Mouse (Mus musculus) lung, embryonic 14.5 days (tissue): ENCODE data around the gene Hes2. TPM values are rescaled to one million over a fixed set of nuclear protein-coding genes. Genes with fewer than 3 reads are reported as not detected.
A peak's percentile ranks its signal among the peaks of the same experiment; 100 is the strongest.

Experiments used
- ATAC-seq: fragments of 200-750 bp; cut with Nextera tagmentation; 2 replicates; pipeline ENCODE4 v1.8.0; 2017; ENCODE audit warnings: mild to moderate bottlenecking, moderate TSS enrichment, moderate library complexity; ENCODE audit not compliant: insufficient read depth
- DNase-seq: peaks from one replicate; pipeline ENCODE4 v3.0.0-alpha.2; 2015
- H3K27ac ChIP-seq: fragments of 300-500 bp; sonication (generic); 2 replicates; pipeline ENCODE4 v1.5.1; 2014; ENCODE audit warnings: low read depth, mild to moderate bottlenecking, moderate library complexity
- H3K27me3 ChIP-seq: fragments of 300-500 bp; sonication (generic); 2 replicates; pipeline ENCODE4 v1.6.1; 2014; ENCODE audit warnings: low read length, control low read depth; ENCODE audit not compliant: insufficient read depth
- H3K36me3 ChIP-seq: fragments of 300-500 bp; sonication (generic); 2 replicates; pipeline ENCODE4 v1.6.1; 2014; ENCODE audit warnings: control low read depth; ENCODE audit not compliant: insufficient read depth
- H3K4me1 ChIP-seq: fragments of 300-500 bp; sonication (generic); 2 replicates; pipeline ENCODE4 v1.6.1; 2014; ENCODE audit warnings: antibody characterized with exemption, control low read depth; ENCODE audit not compliant: insufficient read depth
- H3K4me2 ChIP-seq: fragments of 300-500 bp; sonication (generic); 2 replicates; pipeline ENCODE4 v1.6.1; 2014; ENCODE audit warnings: mild to moderate bottlenecking
- H3K4me3 ChIP-seq: fragments of 300-500 bp; sonication (generic); 2 replicates; pipeline ENCODE4 v1.5.1; 2014; ENCODE audit warnings: low read depth, low read length
- H3K9ac ChIP-seq: fragments of 300-500 bp; sonication (generic); 2 replicates; pipeline ENCODE4 v1.6.1; 2014
- H3K9me3 ChIP-seq: fragments of 300-500 bp; sonication (generic); 2 replicates; pipeline ENCODE4 v1.6.1; 2016; ENCODE audit warnings: low read depth, low read length, control low read depth
- CTCF ChIP-seq: IDR thresholded peaks from 2 replicates; pipeline ENCODE4 v1.5.1; 2016; ENCODE audit warnings: antibody characterized with exemption, low read depth
- WGBS: fragments of 180-500 bp; shearing (Covaris S2); extraction: QIAGEN DNeasy Blood & Tissue Kit; methylation state at CpG from one replicate; pipeline ENCODE4 v1.1.7; 2014; 5-methylcytosine and 5-hydroxymethylcytosine counted together
- polyA plus RNA-seq: library from polyadenylated mRNA; unstranded; fragments of >200 nt; fragmentation: Nextera tagmentation; extraction: Ambion mirVana; gene quantifications from 2 replicates; pipeline ENCODE4 v1.2.1, GENCODE M21; 2014

Gene Hes2
- polyA plus RNA-seq, 1 experiment from 2014 or later: not detected

DNA sequence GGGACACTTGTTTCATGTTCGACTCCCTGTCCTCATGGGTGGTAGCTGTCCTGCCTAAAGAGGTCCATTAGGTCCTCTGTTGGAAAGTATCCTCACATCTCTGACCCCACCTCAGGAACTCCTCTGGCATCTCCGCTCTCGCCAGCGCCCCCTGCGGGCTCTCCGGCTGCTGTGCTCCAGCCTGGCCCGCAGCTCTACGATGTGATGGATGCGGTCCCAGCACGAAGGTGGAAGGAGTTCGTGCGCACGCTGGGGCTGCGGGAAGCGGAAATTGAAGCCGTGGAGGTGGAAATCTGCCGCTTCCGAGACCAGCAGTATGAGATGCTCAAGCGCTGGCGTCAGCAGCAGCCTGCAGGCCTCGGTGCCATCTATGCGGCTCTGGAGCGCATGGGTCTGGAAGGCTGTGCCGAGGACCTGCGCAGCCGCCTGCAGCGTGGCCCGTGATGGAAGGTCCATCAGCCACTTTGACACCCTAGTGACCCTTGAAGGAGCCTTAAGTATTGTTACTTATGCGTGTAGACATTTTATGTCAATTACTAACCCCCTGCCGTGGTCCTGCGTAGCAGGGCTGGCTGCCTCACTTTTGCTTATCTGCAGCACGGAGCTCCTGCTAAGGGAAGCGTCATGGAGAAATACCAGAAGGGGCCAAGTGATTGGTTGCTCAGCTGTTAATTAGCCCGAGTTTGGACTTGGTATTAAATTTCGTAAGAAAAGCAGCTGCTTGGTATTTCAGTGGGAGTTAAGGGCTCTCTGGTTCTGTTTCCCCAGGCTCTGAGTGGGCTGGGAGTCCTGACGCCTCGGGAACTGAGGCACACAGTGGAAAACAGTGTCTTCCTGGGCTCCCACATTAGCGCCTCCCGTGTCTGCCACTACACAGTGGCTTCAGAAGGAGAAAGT is 39.0 kb upstream of the Hes2 start:
- H3K9ac ChIP-seq: no peak overlapping the region
- no peaks in the 10 kb centered on the region for H3K9me3 ChIP-seq
- WGBS: 5% methylated on average over 39 of the region's 39 CpGs
- no peak overlapping the region for H3K27ac ChIP-seq
- ATAC-seq: 0 out of 2 replicates have a peak, but pooled peaks have one; percentile 16
- peaks cover 86% of the 10 kb centered on the region for H3K27me3 ChIP-seq
- TF ChIP-seq CTCF: peak; percentile 64
- peak; percentile 68 for DNase-seq
- H3K36me3 ChIP-seq: peaks cover 4% of the 10 kb centered on the region; the same call in 1 of the 2 replicates
- no peaks in the 10 kb centered on the region; the same call in 1 of the 2 replicates for H3K4me1 ChIP-seq
- H3K4me3 ChIP-seq: peak overlapping the region; percentile 18
- H3K4me2 ChIP-seq: peak overlapping the region; percentile 47; the same call in 1 of the 2 replicates

DNA sequence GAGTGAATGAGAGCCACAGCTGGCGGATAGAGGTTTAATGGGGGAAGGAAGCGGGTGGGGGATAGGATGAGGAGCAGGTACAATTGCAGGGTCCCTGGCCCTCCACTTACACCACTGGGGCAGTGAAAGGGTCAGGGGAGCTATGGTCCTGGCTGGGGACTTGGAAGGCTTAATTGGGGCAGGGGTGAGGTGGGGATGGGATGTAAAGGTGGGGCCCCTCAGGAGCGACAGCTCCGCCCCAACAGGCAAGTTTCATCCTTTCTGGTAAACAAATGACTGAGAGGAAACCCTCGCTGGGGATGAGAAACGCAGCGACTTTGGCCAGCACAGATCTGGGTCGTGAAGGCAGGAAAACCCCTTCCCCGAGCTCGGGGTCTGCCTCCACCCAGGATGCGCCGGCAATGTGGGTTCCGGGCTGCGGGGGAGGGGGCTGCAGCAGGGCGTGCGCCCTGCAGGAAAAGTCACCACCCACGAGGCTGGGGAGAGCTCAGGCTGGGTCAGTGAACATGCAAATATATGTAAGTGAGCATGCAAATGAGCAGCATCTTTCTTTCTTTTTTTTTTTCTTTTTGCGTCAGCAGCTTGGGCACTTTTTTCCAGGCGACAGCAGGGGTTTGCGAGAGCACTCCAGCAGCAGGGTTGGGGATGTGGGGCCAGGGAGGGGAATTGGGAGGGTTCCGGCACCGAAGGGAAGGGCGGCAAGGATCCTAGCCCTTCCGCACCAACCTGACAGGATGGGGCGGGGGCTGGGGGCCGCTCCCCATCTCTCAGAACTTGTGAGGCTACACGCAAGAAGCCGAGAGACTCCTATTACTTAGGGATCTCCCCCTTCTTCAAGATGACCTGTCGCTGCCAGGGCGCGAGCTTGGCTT is 38.1 kb upstream of the Hes2 start:
- H3K4me3 ChIP-seq: peak overlapping the region; percentile 18; the same call in 1 of the 2 replicates
- no peaks in the 10 kb centered on the region for H3K9me3 ChIP-seq
- ATAC-seq (no peak), DNase-seq (peak; percentile 15)
- H3K9ac ChIP-seq: no peak overlapping the region
- peak overlapping the region; percentile 47 for H3K4me2 ChIP-seq
- TF ChIP-seq CTCF: no peak
- H3K27me3 ChIP-seq: peaks cover 92% of the 10 kb centered on the region
- WGBS: 2% methylated on average over 31 of the region's 31 CpGs
- no peaks in the 10 kb centered on the region; the same call in 1 of the 2 replicates for H3K36me3 ChIP-seq
- H3K4me1 ChIP-seq: no peaks in the 10 kb centered on the region; the same call in 1 of the 2 replicates
- H3K27ac ChIP-seq: no peak overlapping the region

DNA sequence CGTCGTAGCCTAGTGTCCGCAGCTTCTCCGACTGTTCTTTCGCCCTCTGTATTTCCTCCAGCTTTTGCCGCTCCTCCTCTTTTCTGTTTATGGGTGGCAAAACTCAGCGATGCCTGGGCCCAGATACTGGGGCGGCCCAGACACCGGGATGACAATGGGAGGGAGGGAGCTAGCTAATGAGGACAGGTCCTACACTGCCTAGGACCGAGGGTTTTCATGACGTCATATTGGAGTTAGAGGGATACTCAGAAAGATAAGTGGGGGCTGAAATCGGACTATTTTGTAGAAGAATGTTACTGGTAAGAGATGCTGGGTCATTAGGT is 37.5 kb upstream of the Hes2 start:
- no peak overlapping the region for H3K9ac ChIP-seq
- TF ChIP-seq CTCF: no peak
- DNase-seq (no peak), ATAC-seq (no peak)
- no peaks in the 10 kb centered on the region; the same call in 1 of the 2 replicates for H3K36me3 ChIP-seq
- no peak overlapping the region for H3K27ac ChIP-seq
- H3K4me1 ChIP-seq: no peaks in the 10 kb centered on the region; the same call in 1 of the 2 replicates
- H3K4me3 ChIP-seq: peak overlapping the region; percentile 18; the same call in 1 of the 2 replicates
- peak overlapping the region; percentile 47; the same call in 1 of the 2 replicates for H3K4me2 ChIP-seq
- H3K9me3 ChIP-seq: no peaks in the 10 kb centered on the region
- H3K27me3 ChIP-seq: peaks cover 94% of the 10 kb centered on the region
- WGBS: 3% methylated on average over 12 of the region's 12 CpGs

DNA sequence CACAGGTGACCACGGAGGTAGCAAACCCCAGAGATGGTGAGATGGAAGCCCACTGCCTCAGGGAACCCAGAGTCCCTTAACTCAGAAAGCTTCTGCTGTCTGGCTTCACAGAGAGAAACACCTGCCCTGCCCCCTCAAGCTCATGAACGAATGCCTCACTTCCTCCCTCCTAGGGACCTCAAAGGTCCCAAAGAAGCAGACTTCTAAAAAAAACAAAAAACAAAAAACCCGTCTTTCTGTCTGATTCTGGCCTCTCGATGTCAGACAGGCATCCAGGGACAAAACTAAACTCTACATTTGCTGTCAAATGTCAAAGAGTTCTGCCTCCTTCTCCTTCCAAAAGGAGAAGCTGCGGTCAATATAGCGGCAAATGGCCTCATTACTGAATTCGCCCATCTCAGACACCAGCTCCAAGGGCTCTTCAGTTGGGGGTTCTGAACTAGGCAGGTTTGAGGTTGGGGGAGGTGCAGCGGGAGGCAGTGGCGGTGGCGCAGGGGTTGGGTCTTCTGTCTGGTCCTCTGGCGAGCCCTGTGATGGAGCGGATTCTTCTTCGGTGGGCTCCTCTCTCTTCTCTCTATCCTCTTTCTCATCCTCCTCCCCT is 34.2 kb upstream of the Hes2 start:
- H3K9me3 ChIP-seq: no peaks in the 10 kb centered on the region
- H3K4me1 ChIP-seq: no peaks in the 10 kb centered on the region; the same call in 1 of the 2 replicates
- no peak for ATAC-seq

DNA sequence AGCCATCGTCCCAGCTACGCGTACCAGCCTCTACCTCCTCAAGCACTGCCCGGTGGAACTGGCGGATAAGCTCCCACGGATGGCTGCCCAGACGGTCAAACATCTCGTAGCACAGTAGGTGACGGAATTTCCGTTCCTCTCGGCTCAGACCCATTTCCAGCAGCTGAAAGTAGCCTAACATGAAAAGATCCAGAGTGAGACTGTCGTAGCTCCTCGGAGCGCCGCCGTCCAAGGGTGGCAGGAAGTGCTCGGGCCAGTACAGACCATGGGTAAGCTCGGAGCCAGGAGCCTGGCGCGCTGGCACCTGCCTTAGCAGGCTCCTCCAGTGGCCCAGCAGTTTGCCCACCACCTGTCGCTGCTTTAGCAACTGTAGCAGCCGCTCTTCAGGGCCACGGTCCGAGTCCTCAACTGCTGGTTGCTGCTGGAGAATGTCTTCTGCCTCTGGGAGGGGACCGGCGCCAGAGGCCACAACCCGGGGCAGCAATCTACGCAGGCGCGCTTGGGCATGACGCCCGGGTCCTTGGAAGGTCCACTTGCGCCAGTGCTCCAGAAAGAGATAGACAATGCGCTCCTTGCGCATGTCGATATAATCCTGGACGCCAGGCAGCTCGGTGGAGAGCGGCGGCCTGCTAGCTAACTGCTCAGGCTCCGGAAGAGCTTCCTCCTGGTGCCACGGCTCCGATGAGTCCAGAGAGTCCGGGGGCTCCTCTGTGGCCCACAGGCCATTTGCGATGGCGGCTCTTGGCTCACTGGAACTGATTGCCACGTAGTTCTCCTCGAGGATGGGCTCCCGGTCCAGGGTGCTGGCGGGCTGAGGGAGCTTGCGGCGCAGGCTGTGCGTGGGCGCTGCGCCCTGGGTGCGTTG is 33.3 kb upstream of the Hes2 start:
- H3K4me2 ChIP-seq: peak overlapping the region; percentile 37; the same call in 1 of the 2 replicates
- H3K9me3 ChIP-seq: no peaks in the 10 kb centered on the region
- no peaks in the 10 kb centered on the region; the same call in 1 of the 2 replicates for H3K36me3 ChIP-seq
- peaks cover 1% of the 10 kb centered on the region; the same call in 1 of the 2 replicates for H3K4me1 ChIP-seq
- no peak for ATAC-seq
- DNase-seq: peak; percentile 30
- TF ChIP-seq CTCF: no peak
- no peak overlapping the region for H3K27ac ChIP-seq
- no peak overlapping the region for H3K9ac ChIP-seq
- H3K27me3 ChIP-seq: peaks cover 97% of the 10 kb centered on the region
- WGBS: 14% methylated on average over 56 of the region's 56 CpGs
- H3K4me3 ChIP-seq: peak overlapping the region; percentile 17

More for the DNA sequence above, 34.2 kb upstream of the Hes2 start:
- Histone ChIP-seq H3K9ac (no peak overlapping the region), H3K27ac (no peak overlapping the region), H3K36me3 (no peaks in the 10 kb centered on the region; the same call in 1 of the 2 replicates), H3K4me3 (no peak overlapping the region), H3K4me2 (no peak overlapping the region; the same call in 1 of the 2 replicates), H3K27me3 (peaks cover 97% of the 10 kb centered on the region)
- no peak for TF ChIP-seq CTCF
- 35% methylated on average over 13 of the region's 13 CpGs for WGBS
- no peak for DNase-seq
